In the genomic region with DNA sequence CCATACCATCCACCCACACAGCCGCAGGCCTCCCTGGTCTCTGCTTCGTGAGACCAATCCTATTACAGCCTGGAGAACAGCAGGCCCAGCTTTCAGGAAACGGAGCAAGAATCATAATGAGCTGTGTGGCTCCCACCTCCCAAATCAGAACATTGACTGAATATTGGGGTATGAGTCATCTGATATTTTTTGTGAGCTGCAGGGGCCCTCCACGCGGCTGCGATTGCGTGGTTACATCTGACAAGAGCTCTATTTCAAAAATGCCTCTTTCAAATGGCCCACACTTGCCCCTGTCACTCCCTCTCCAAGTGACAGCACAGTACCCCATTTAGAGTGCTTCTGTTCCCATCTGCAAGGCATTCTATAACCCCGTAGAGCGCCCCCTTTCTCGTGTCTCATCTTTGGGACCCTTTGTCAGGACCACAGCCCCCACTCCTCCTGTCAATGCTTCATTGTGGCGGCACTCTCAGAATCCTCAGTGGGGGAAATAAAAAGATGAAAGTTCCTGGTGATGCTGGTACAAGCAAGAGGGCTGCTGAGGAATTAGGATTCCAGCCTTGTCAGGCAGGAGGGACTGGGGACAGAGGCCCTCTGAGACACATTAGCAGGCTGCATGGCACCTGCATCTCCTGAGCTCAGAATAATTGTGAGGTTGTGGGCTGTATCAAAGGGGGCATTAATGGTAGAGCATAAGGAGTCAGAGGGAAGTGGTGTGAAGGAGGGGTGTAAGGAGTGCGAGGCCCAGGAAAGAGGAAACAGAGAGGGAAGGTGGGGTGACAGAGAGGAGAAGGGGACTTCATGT, we compare ENCODE assay signal across 12 mouse cellular contexts.
DNase-seq lines count a peak whose midpoint lies in the region; ATAC-seq and TF ChIP-seq lines count a peak whose summit lies in the region.
"Had no signal": no experiment of that assay in that cellular context is flagged by ENCODE, and none has a peak within 500 bp of the region (broad histone marks: within the 10 kb centered on the region; RNA-seq: fewer than 3 reads in every experiment).

No protein-coding gene starts in this region.

- H3K4me3 ChIP-seq in forebrain, embryonic 12.5 days (replicated peaks), result no peak overlapping the region
- H3K4me3 ChIP-seq in neural tube, embryonic 13.5 days, result no peak overlapping the region
- no peak overlapping the region for H3K4me3 ChIP-seq in intestine, postnatal 0 days (ENCODE audit: low read depth, low read length)
- H3K4me3 ChIP-seq in gastrocnemius, adult 2 months, result no peak overlapping the region
- H3K4me3 ChIP-seq: embryonic facial prominence, embryonic 15.5 days had no signal

- H3K27ac ChIP-seq in forebrain, embryonic 12.5 days, result 0 out of 2 replicates have a peak overlapping the region, but pooled peaks have one; percentile 25
- H3K27ac ChIP-seq in neural tube, embryonic 13.5 days (replicated peaks), result no peak overlapping the region
- no peak overlapping the region for H3K27ac ChIP-seq in intestine, postnatal 0 days (ENCODE audit: low read depth, low read length)
- no peak overlapping the region for H3K27ac ChIP-seq in gastrocnemius, adult 2 months
- H3K27ac ChIP-seq: embryonic facial prominence, embryonic 15.5 days had no signal

- DNase-seq in layer of hippocampus, postnatal 14 days (ENCODE audit: low spot score in 2 of 2), result peak; percentile 55 to 64
- no peak for DNase-seq in testis, postnatal 14 days (ENCODE audit: low spot score)
- DNase-seq in gastrocnemius, adult 2 months, result no peak
- DNase-seq: heart, adult 11 months; kidney, postnatal 4 days; thymus, postnatal 36 days had no signal

- no peak overlapping the region for H3K9ac ChIP-seq in forebrain, embryonic 12.5 days
- no peak overlapping the region for H3K9ac ChIP-seq in neural tube, embryonic 13.5 days
- H3K9ac ChIP-seq in intestine, postnatal 0 days (ENCODE audit: low read depth, low read length), result no peak overlapping the region
- H3K9ac ChIP-seq: embryonic facial prominence, embryonic 15.5 days had no signal

- no peaks in the 10 kb centered on the region for H3K27me3 ChIP-seq in forebrain, embryonic 12.5 days
- no peaks in the 10 kb centered on the region for H3K27me3 ChIP-seq in neural tube, embryonic 13.5 days
- H3K27me3 ChIP-seq in intestine, postnatal 0 days (replicated peaks; ENCODE audit: control insufficient read depth, insufficient read depth, low read length), result no peaks in the 10 kb centered on the region
- H3K27me3 ChIP-seq: embryonic facial prominence, embryonic 15.5 days had no signal

- peaks cover 22% of the 10 kb centered on the region for H3K4me1 ChIP-seq in forebrain, embryonic 12.5 days
- H3K4me1 ChIP-seq in neural tube, embryonic 13.5 days (replicated peaks), result peaks cover 13% of the 10 kb centered on the region
- no peaks in the 10 kb centered on the region for H3K4me1 ChIP-seq in intestine, postnatal 0 days (replicated peaks; ENCODE audit: control insufficient read depth, insufficient read depth, low read length)
- H3K4me1 ChIP-seq: embryonic facial prominence, embryonic 15.5 days had no signal

- H3K4me2 ChIP-seq in forebrain, embryonic 12.5 days, result no peak overlapping the region
- H3K4me2 ChIP-seq in neural tube, embryonic 13.5 days, result no peak overlapping the region
- no peak overlapping the region for H3K4me2 ChIP-seq in intestine, postnatal 0 days (replicated peaks; ENCODE audit: low read depth)
- H3K4me2 ChIP-seq: embryonic facial prominence, embryonic 15.5 days had no signal

- WGBS in forebrain, embryonic 12.5 days, result 59% methylated on average over 12 of the region's 12 CpGs
- 68% methylated on average over 12 of the region's 12 CpGs for WGBS in neural tube, embryonic 13.5 days
- WGBS in intestine, postnatal 0 days, result 87% methylated on average over 12 of the region's 12 CpGs

- no peaks in the 10 kb centered on the region for H3K9me3 ChIP-seq in forebrain, embryonic 12.5 days
- no peaks in the 10 kb centered on the region for H3K9me3 ChIP-seq in neural tube, embryonic 13.5 days
- no peaks in the 10 kb centered on the region for H3K9me3 ChIP-seq in intestine, postnatal 0 days (ENCODE audit: control insufficient read depth)
- H3K9me3 ChIP-seq: embryonic facial prominence, embryonic 15.5 days had no signal

- intact Hi-C loops in gastrocnemius, adult 2 months (cut with DNase I), result no loop called here

- TF ChIP-seq CTCF in intestine, postnatal 0 days (IDR thresholded peaks at IDR 0.05; ENCODE audit: low read depth), result no peak
- TF ChIP-seq CTCF in gastrocnemius, adult 2 months (IDR thresholded peaks at IDR 0.05), result no peak

- ATAC-seq in forebrain, embryonic 12.5 days (ENCODE audit: low FRiP score), result peak; percentile 55
- ATAC-seq in frontal cortex, adult (ENCODE audit: low TSS enrichment), result peak; percentile 8; the same call in 1 of the 2 replicates
- ATAC-seq in neural tube, embryonic 13.5 days (ENCODE audit: low read depth), result peak; percentile 59; the same call in 1 of the 2 replicates
- ATAC-seq in intestine, postnatal 0 days, result no peak
- no peak for ATAC-seq in erythroblast, adult 5-6 weeks (replicated peaks; ENCODE audit: low FRiP score, poor library complexity, severe bottlenecking)

- H3K36me3 ChIP-seq in forebrain, embryonic 12.5 days (replicated peaks), result no peaks in the 10 kb centered on the region
- H3K36me3 ChIP-seq in neural tube, embryonic 13.5 days, result peaks cover 14% of the 10 kb centered on the region
- H3K36me3 ChIP-seq in intestine, postnatal 0 days (ENCODE audit: control insufficient read depth, insufficient read depth), result no peaks in the 10 kb centered on the region
- H3K36me3 ChIP-seq: embryonic facial prominence, embryonic 15.5 days had no signal

Comparison
In these comparisons a context has a peak if more than half of its experiments do, and no peak if none do; other contexts are left out.
1. ATAC-seq: peak in forebrain, embryonic 12.5 days (single experiment), frontal cortex, adult (single experiment) and neural tube, embryonic 13.5 days (single experiment); none in intestine, postnatal 0 days (single experiment) and erythroblast, adult 5-6 weeks (single experiment).
2. DNase-seq: peak in layer of hippocampus, postnatal 14 days (2 of 2); none in testis, postnatal 14 days (single experiment) and gastrocnemius, adult 2 months (single experiment).